Mouse (Mus musculus) MN1 (cell line): Measurements from ENCODE around the gene Fstl1.

Source experiments
- DNase-seq: peaks from one replicate; pipeline ENCODE4 v3.0.0-alpha.2; 2016; ENCODE audit warnings: low spot score

The Fstl1 gene

GRCm38 (mm10) chr16:37823949-37824348 lies 47.3 kb downstream of the Fstl1 start:
- DNase-seq, result no peak

GRCm38 (mm10) chr16:37824778-37825505 lies 48.3 kb downstream of the Fstl1 start:
- no peak for DNase-seq

GRCm38 (mm10) chr16:37826286-37826685 lies 49.6 kb downstream of the Fstl1 start:
- no peak for DNase-seq

GRCm38 (mm10) chr16:37831041-37831440 lies 54.4 kb downstream of the Fstl1 start:
- no peak for DNase-seq

- no peak for DNase-seq
Observed at GRCm38 (mm10) chr16:37837571-37837970, 60.9 kb downstream of the Fstl1 start.

GRCm38 (mm10) chr16:37842439-37842838 lies 65.8 kb downstream of the Fstl1 start:
- DNase-seq, result no peak

GRCm38 (mm10) chr16:37843740-37844139 lies 67.1 kb downstream of the Fstl1 start:
- DNase-seq, result no peak

GRCm38 (mm10) chr16:37845202-37845925 lies 68.7 kb downstream of the Fstl1 start:
- DNase-seq, result peak; percentile 26

- no peak for DNase-seq
Observed at GRCm38 (mm10) chr16:37847081-37847480, 70.4 kb downstream of the Fstl1 start.

- DNase-seq, result no peak
Observed at GRCm38 (mm10) chr16:37851366-37851765, 74.7 kb downstream of the Fstl1 start.

GRCm38 (mm10) chr16:37853279-37853678 lies 76.6 kb downstream of the Fstl1 start:
- no peak for DNase-seq

- DNase-seq, result no peak
Observed at GRCm38 (mm10) chr16:37854054-37854453, 77.4 kb downstream of the Fstl1 start.

- no peak for DNase-seq
Observed at GRCm38 (mm10) chr16:37854593-37854992, 77.9 kb downstream of the Fstl1 start.

- no peak for DNase-seq
Observed at GRCm38 (mm10) chr16:37855583-37855982, 78.9 kb downstream of the Fstl1 start.

GRCm38 (mm10) chr16:37856327-37856726 lies 79.7 kb downstream of the Fstl1 start:
- no peak for DNase-seq

- DNase-seq, result no peak
Observed at GRCm38 (mm10) chr16:37857495-37857894, 80.8 kb downstream of the Fstl1 start.

GRCm38 (mm10) chr16:37860213-37860612 lies 83.5 kb downstream of the Fstl1 start:
- no peak for DNase-seq

- DNase-seq, result no peak
Observed at GRCm38 (mm10) chr16:37861029-37861428, 84.4 kb downstream of the Fstl1 start, which contains the start of gene Gm36028. TSS of gene Gm36028 (minus strand) at chr16:37861146.

- no peak for DNase-seq
Observed at GRCm38 (mm10) chr16:37863876-37864275, 87.2 kb downstream of the Fstl1 start.

GRCm38 (mm10) chr16:37865841-37866240 lies 89.2 kb downstream of the Fstl1 start:
- DNase-seq, result no peak

GRCm38 (mm10) chr16:37867791-37868505 lies 91.3 kb downstream of the Fstl1 start, which contains the start of gene Lrrc58:
TSS of gene Lrrc58 (plus strand) at chr16:37868389.
- peak; percentile 86 for DNase-seq
